Mouse (Mus musculus): ENCODE measurements around the gene Yipf6.

DNA sequence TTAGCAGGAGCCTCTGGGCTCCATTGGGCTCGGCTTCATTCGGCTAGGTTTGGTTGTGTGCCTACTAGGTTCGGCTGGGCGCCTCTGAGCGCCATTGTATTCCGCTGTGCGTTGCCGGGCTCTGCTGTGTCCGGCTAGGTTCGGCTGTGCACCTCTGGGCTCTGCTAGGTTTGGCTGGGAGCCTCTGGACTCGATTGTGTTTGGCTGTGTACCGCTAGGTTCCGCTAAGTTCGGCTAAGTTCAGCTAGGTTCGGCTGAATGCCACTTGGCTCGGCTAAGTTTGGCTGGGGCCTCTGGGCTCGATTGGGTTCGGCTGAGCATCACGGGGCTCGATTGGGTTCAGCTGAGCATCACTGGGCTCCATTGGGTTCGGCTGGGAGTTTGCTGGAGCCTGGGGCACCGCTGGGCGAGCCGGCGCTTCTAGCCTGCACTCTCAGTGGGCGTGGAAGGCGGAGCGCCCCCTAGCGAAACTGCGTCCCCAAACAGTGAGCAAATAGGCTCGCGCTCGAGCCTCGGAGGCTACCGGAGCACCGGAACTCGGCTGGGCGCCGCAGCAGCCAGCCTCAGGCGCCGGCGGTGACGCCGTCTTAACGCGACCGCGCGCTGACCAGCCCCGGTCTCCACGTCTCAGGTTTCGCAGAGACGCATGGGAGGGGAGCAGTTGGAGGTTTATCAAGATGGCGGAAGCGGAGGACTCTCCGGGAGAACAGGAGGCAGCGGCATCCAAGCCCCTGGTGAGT is 1.6 kb downstream of the Yipf6 start:
- TF ChIP-seq POLR2A (IDR thresholded peaks at IDR 0.05; ENCODE audit: insufficient read depth, low read depth, low read length) (0 out of 2 replicates have a peak, but pooled peaks have one; percentile 16), CTCF (IDR thresholded peaks at IDR 0.05; ENCODE audit: insufficient read depth, low read depth, low read length) (peak; percentile 34; the same call in 1 of the 2 replicates)

Data from olfactory bulb, adult 2 months (tissue).